Mouse (Mus musculus) kidney, postnatal 36 days (tissue): ENCODE results near the gene Gm49333.
"Not testable (repeated sequence)": the region's sequence is repeated elsewhere in the genome, so short reads cannot be mapped to it uniquely, and the experiment has no call there.

Experiments
- DNase-seq, 2 experiments: peaks; one replicate each; pipeline ENCODE4 v3.0.0; 2021 to 2022; ENCODE audit warnings: mixed read lengths in 2 of 2

Gm49333 gene

DNA sequence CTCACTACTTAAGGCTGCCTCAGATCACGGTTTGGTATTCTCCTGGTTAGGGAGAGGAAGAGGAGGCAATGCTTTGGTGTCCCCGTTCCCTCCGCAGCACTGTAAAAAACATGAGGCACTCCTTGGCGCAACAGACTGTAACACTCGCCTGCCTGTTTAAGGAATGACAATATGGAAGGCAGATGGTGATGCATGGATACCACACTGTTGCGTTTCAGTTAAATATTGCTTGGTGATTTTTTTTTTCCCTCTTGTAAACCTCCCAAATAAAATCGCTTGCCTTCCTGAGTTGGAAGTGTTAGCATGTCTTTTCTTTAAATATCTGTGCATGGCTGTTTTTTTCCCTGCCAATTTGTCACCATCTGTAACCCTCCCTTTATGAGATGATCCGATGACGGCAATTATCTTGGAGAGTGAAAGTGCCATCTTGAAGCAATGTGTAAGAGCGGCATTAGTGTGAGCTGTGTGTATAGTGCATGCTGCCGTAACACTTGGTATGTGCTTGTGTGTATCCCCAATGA lies 17.5 kb downstream of the Gm49333 start:
- DNase-seq: no peak

- peak in 1 of 2 experiments; percentile 14 for DNase-seq
Measured at GRCm38 (mm10) chr16:20629731-20630634, 18.6 kb downstream of the Gm49333 start, which contains the start of gene Ece2. TSS of gene Ece2 (plus strand) at chr16:20629828.

- DNase-seq: no peak
Measured at GRCm38 (mm10) chr16:20637410-20637809, 26.0 kb downstream of the Gm49333 start.

- DNase-seq: no peak
Measured at GRCm38 (mm10) chr16:20638367-20638766, 27.0 kb downstream of the Gm49333 start.

GRCm38 (mm10) chr16:20642161-20642560 lies 30.8 kb downstream of the Gm49333 start:
- DNase-seq: peak; percentile 64 to 89

DNA sequence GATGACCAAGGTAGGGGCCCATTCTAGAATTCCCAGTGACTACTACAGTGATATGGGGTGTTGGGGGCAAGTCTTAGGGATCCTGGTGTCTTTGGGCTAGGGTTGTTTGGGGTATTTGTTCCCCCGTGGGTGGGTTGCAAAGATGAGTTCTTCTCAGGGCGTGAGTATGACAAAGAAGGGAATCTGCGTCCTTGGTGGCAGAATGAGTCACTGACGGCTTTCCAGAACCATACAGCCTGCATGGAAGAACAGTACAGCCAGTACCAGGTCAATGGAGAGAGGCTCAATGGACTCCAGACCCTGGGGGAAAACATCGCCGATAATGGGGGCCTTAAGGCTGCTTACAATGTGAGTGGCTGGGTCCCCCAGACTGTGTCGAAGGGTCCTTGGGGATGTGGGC lies 32.5 kb downstream of the Gm49333 start:
- no peak for DNase-seq

- peak; percentile 97 to 99 for DNase-seq
Measured at GRCm38 (mm10) chr16:20651076-20651946, 39.9 kb downstream of the Gm49333 start, which contains the start of gene Psmd2. TSS of gene Psmd2 (plus strand) at chr16:20651652.

DNA sequence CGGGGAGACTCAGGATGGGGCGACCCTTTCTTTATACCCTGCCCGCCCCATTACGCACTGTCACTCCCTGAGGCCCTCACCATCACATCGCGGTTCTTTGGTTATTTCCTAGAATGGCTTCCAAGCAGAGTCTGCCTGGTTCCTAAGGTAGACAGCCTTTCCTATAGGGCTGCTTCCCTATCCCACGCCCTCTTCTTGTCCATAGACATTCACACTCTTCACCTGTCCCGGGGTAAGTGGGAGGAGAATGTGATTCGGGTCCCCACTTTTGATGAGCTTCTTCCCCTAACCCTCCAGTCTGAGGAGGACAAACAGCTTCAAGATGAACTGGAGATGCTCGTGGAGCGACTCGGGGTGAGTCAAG lies 40.5 kb downstream of the Gm49333 start:
- DNase-seq: no peak

DNA sequence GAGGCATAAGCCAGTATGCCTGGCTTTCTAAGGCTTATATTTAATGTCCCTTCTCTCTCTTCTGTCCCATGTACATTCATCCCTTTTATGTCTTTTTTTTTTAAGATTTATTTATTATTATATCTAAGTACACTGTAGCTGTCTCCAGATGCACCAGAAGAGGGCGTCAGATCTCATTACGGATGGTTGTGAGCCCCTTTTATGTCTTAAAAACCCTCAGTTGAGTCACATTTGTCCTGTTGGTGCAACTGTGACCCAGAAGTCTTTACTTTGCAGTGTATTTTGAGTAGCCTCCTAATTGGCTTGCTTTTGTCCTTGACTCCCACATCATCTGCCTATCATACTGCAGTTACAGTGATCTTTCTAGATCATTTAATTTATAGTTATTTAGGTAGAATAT lies 41.9 kb downstream of the Gm49333 start:
- DNase-seq: no peak

GRCm38 (mm10) chr16:20657661-20658060 lies 46.3 kb downstream of the Gm49333 start:
- DNase-seq: no peak

DNA sequence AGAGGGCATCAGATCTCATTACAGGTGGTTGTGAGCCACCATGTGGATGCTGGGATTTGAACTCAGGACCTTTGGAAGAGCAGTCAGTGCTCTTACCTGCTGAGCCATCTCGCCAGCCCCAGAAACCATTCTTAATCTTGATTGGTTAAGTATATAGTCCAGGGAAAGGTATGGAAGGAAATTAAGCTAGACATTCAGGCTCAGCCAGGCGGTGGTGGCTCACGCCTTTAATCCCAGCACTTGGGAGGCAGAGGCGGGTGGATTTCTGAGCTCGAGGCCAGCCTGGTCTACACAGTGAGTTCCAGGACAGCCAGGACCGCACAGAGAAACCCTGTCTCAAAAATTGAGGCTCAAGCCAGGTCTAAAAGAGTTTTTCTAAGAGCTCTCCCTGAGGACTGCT lies 56.6 kb downstream of the Gm49333 start, which contains the start of gene Eif4g1:
Gene Eif4g1 (plus strand): TSS at position 301 of the 400 bp plus-strand sequence.
- DNase-seq: not testable (repeated sequence)

DNA sequence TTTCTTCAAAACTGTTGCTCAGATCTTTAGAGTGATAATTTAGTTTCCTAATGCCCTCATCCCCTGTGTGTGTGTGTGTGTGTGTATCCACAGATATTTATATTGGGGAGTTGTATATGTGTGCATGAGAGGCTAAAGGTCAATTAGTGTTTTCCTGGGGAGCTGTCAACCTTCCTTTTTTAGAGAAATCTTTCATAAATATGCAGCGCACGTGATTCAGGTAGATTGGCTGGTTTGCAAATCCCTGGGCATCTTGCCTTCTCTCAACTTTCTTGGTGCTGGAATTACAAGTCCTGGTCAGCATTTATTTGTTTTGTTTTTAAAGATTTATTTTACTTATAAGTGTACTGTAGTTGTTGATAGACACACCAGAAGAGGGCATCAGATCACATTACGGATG lies 58.9 kb downstream of the Gm49333 start:
- DNase-seq: no peak

DNA sequence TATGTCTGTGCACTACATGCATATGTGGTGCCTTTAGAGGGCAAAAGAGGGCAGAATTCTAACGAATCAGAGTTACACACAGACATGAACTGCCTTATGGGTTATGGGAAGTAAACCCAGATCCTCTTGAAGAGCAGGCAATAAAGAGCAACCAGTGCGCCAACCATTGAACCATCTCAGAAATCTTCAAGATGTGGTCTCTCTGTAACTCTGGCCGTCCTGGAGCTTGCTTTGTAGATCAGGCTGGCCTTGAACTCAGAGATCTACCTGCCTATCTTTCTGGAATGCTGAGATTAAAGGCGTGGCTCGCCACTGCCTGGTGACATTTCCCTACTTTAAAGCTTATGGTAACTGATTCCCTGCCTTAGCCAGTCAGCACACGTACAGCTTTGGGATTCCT lies 60.5 kb downstream of the Gm49333 start:
- no peak for DNase-seq

DNA sequence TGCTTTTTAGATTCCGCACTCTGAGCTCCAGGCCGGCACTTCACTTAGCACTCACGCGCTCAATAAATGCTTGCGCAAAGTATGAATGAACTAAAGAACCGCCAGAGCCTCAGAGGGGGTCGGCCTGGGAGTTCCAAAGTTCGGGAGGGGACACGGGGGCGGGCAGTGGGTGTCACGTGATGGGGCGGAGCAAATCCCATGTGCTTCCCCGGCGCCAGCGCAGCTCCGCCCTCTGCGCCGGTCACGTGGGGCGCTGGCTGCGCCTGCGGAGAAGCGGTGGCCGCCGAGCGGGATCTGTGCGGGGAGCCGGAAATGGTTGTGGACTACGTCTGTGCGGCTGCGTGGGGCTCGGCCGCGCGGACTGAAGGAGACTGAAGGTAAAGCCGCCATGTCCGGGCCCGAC lies 61.1 kb downstream of the Gm49333 start:
- peak; percentile 97 to 99 for DNase-seq

GRCm38 (mm10) chr16:20672965-20673705 lies 61.7 kb downstream of the Gm49333 start:
- DNase-seq: peak; percentile 63 to 77

DNA sequence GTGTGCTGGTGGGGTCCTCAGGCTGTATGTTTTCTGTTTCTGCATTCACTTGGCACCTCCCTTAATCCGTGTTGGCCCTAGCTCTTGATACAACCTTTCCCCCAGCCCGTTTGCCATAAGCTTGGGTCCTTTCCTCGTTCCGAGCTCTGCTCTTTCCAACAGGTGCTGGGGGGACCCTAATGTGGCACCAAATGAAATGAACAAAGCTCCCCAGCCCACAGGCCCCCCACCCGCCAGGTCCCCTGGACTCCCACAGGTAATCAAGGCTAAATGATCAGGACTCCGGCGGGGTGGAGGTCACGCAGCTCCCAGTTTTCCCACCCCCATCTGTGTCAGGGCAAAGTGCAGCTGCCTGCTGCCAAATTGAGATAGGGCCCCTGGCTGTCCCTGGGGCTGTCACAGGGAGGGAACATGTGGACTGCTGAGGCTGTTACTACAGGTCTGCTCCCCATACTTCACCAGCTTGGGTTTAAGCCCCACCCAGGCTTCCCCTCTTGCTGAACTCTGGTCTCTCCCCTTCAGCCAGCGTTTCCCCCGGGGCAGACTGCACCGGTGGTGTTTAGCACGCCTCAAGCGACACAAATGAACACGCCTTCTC lies 62.4 kb downstream of the Gm49333 start:
- DNase-seq: peak; percentile 74

DNA sequence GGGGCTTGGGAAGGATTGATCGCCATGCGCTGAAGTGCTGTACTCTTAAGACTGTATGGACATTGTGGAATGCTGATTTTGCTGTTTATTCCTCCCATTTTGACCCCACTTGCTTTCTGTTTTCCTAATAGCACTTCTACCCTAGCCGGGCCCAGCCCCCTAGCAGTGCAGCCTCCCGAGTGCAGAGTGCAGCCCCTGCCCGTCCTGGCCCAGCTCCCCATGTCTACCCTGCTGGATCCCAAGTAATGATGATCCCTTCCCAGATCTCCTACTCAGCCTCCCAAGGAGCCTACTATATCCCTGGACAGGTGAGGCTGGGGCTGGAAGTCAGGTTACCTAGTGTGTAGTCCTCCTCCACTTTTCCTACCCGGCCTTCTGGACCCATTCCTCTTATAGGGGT lies 63.8 kb downstream of the Gm49333 start:
- no peak for DNase-seq

DNA sequence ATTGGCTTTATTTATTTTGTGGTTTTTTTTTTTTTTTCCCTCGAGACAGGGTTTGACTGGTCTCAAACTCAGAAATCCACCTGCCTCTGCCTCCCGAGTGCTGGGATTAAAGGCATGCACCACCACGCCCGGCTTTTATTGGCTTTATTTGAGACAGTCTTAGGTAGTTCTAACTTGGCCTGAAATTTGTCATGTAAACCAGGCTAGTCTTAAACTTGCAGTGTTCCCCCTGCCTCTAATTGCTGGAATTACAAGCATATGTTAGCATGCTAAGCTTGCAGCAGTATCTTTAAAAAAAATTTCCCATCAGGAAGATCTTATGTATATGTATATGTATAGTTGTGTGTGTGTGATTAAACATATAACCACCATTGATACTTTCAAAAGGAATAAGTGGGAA lies 65.3 kb downstream of the Gm49333 start:
- DNase-seq: no peak

DNA sequence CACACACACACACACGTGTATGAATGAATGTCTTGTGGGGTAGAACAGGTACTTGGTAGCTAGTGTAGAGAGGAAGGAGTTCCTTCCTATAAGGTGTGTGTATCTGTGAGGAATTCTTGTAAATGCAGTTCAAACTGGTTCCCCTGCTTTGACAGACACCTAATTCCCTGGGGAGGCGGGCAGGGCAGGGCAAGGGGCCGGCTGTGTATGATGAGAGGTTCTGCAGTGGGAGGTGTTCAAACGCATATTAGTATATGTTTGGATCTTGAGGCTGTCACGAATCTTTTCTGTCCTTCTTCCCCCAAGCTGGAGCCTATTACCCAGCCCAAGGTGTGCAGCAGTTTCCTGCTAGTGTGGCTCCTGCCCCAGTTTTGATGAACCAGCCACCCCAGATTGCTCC lies 66.0 kb downstream of the Gm49333 start:
- DNase-seq: no peak

DNA sequence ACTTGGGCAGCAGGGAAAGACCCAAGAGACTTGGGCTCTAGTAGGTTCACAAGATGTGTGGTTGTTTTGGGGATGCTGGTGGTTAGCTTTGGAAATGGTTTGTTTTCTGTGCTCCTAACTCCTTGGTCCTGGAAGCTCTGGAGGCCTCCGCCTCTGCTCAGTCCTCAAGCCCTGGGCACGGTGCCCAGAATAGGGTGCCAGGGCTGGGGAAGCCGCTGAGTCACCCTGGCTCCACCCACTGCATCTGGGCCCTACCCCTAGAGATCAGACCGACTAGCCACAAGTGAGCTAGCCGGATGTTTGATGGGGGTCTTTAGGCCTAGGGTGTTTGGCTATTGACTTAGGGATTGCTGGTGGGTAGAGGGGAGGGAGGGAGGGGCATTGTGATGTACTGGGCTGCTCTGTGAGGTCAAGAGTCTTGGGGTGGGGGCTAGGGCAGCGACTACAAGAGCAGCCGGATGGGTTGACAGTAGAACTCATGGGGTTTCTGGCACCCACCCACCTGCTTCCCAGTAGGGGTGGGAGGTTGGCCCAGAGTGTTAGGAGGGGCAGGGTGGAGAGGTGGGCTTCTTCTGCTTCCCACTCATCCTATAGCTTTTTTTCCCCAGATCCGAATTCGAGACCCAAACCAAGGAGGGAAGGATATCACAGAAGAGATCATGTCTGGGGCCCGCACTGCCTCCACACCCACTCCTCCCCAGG lies 66.7 kb downstream of the Gm49333 start:
- DNase-seq: peak; percentile 88 to 92

DNA sequence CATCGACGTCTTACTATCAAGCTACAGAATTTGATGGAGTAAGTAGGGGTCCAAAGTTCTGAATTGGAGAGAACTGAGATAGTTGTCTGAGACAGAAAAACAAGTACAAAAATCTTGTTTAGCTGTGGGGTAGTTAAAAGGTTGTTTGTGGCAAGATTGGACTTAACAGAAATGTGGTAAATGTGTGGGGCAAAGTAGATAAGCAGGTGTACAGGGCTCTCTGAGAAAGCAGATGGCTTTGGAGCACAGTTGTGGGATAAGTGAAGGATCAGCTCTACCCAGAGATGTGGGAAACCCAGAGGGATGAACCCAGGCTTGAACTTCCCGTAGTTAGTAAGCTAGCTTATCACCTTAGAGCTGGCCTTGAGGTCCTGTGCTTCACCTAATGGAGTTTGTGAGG lies 79.4 kb downstream of the Gm49333 start:
- no peak for DNase-seq
